Mouse (Mus musculus) liver, postnatal 0 days (tissue): Measurements from ENCODE around the gene Tdrkh. TPM values are rescaled to one million over a fixed set of nuclear protein-coding genes. Genes with fewer than 3 reads are reported as not detected.

Experiments used
- ATAC-seq: fragments of 200-750 bp; cut with Nextera tagmentation; 2 replicates; pipeline ENCODE4 v1.8.0; 2017; ENCODE audit warnings: mild to moderate bottlenecking, moderate library complexity
- DNase-seq: peaks from one replicate; pipeline ENCODE4 v3.0.0-alpha.2; 2016
- H3K27ac ChIP-seq: fragments of 300-500 bp; sonication (generic); 2 replicates; pipeline ENCODE4 v1.5.1; 2014; ENCODE audit warnings: antibody characterized with exemption, moderate library complexity, mild to moderate bottlenecking, low read depth
- H3K27me3 ChIP-seq: fragments of 300-500 bp; sonication (generic); 2 replicates; pipeline ENCODE4 v1.6.1; 2014; ENCODE audit warnings: low read length, control low read depth, mixed read lengths; ENCODE audit not compliant: insufficient read depth
- H3K36me3 ChIP-seq: fragments of 300-500 bp; sonication (generic); replicated peaks from 2 replicates; pipeline ENCODE4 v1.6.1; 2014; ENCODE audit warnings: mild to moderate bottlenecking, control low read depth, low read length, moderate library complexity, mixed read lengths; ENCODE audit not compliant: insufficient read depth
- H3K4me1 ChIP-seq: fragments of 300-500 bp; sonication (generic); 2 replicates; pipeline ENCODE4 v1.6.1; 2014; ENCODE audit warnings: antibody characterized with exemption, mild to moderate bottlenecking, control low read depth; ENCODE audit not compliant: insufficient read depth
- H3K4me2 ChIP-seq: fragments of 300-500 bp; sonication (generic); 2 replicates; pipeline ENCODE4 v1.6.1; 2014; ENCODE audit warnings: low read depth, mild to moderate bottlenecking, low read length, moderate library complexity, mixed read lengths
- H3K4me3 ChIP-seq: fragments of 300-500 bp; sonication (generic); 2 replicates; pipeline ENCODE4 v1.5.1; 2014; ENCODE audit warnings: low read depth, low read length
- H3K9ac ChIP-seq: fragments of 300-500 bp; sonication (generic); replicated peaks from 2 replicates; pipeline ENCODE4 v1.6.1; 2014; ENCODE audit warnings: mild to moderate bottlenecking, moderate library complexity
- H3K9me3 ChIP-seq: fragments of 300-500 bp; sonication (generic); 2 replicates; pipeline ENCODE4 v1.6.1; 2016; ENCODE audit warnings: mild to moderate bottlenecking, control low read depth, low read length, mixed read lengths
- CTCF ChIP-seq: sonication (generic); IDR thresholded peaks from 2 replicates; pipeline ENCODE4 v1.5.1; 2016; ENCODE audit warnings: antibody characterized with exemption, low read depth
- EP300 ChIP-seq: IDR thresholded peaks from 2 replicates; pipeline ENCODE4 v1.6.1; 2016; ENCODE audit warnings: antibody characterized with exemption, low read depth, mild to moderate bottlenecking
- WGBS: fragments of 180-500 bp; shearing (Covaris S2); extraction: QIAGEN DNeasy Blood & Tissue Kit; methylation state at CpG from one replicate; pipeline ENCODE4 v1.1.7; 2014; ENCODE audit not compliant: insufficient replicate concordance; 5-methylcytosine and 5-hydroxymethylcytosine counted together
- polyA plus RNA-seq: library from polyadenylated mRNA; unstranded; fragments of >200 nt; fragmentation: Nextera tagmentation; extraction: Ambion mirVana; gene quantifications from 2 replicates; pipeline ENCODE4 v1.2.1, GENCODE M21; 2015

Tdrkh gene
- polyA plus RNA-seq, 1 experiment from 2014 or later, result 7.1 TPM

- no peak overlapping the region for H3K4me3 ChIP-seq
- WGBS, result 71% methylated on average over 3 of the region's 3 CpGs
- DNase-seq, result no peak
Observed at GRCm38 (mm10) chr3:94457055-94457454, 44.0 kb downstream of the Tdrkh start.

DNA sequence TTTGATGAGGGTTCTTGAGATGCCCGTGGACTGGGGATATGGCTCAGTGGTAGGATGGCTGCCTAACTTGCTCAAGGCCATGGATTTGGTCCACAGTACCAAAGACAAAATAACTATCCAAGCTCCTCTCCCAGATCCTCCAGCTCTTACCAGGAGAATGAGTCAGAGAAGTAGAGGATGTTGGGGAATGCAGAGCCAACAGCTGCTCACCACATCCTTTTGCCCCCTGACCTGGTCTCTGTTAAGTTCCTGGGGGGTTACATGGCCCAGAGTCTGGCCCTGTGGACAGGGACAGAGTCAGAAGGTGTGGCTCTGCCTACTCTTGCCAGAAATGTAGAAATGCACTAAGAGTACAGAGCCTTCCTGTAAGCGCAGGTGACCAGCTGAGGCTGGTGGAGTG lies 46.8 kb downstream of the Tdrkh start:
- WGBS, result 85% methylated on average over 2 of the region's 2 CpGs
- H3K9ac ChIP-seq, result no peak overlapping the region
- no peak overlapping the region for H3K27ac ChIP-seq
- 0 out of 2 replicates have a peak, but pooled peaks cover 3% of the 10 kb centered on the region for H3K27me3 ChIP-seq
- no peak overlapping the region for H3K4me3 ChIP-seq
- TF ChIP-seq CTCF (no peak), EP300 (no peak)
- no peak overlapping the region for H3K4me2 ChIP-seq
- H3K9me3 ChIP-seq, result no peaks in the 10 kb centered on the region
- ATAC-seq, result no peak
- H3K4me1 ChIP-seq, result no peaks in the 10 kb centered on the region
- H3K36me3 ChIP-seq, result no peaks in the 10 kb centered on the region
- no peak for DNase-seq

More at GRCm38 (mm10) chr3:94457055-94457454, 44.0 kb downstream of the Tdrkh start:
- Histone ChIP-seq H3K9me3 (no peaks in the 10 kb centered on the region), H3K27ac (no peak overlapping the region), H3K27me3 (0 out of 2 replicates have a peak, but pooled peaks cover 3% of the 10 kb centered on the region), H3K36me3 (no peaks in the 10 kb centered on the region), H3K9ac (no peak overlapping the region), H3K4me2 (no peak overlapping the region), H3K4me1 (no peaks in the 10 kb centered on the region)
- TF ChIP-seq CTCF (no peak), EP300 (no peak)
- ATAC-seq, result no peak

DNA sequence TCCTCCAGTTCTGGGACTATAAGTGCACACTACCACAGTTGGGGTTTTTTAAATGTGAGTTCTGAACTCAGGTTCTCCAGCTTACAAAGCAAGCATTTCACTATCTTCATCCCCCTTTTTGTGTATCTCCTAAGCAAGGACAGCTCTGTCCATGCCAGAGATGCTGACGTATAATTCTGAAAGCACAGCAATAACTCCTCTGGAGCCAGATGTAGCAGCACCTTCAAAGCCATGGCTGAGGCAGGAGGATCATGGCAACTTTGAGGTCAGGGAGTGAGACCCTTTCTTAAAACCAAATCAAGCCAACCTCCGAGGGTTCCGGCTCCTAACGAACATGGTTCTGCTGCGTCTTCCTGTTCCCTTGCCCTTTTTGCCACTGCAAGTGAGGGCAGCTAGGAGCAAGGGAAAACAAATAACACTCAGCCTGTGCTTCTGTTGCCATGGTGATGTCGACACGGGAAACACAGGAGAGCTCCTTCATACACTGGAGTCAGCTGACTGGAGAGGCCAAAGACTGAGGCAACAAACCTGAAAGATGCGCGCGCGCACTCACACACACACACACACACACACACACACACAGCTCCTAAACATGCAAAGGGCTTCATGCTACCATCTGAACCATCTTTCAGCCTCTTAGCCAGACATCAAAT lies 51.0 kb downstream of the Tdrkh start:
- Histone ChIP-seq H3K9ac (no peak overlapping the region), H3K4me2 (no peak overlapping the region), H3K36me3 (no peaks in the 10 kb centered on the region), H3K27me3 (no peaks in the 10 kb centered on the region), H3K9me3 (no peaks in the 10 kb centered on the region), H3K4me1 (no peaks in the 10 kb centered on the region), H3K27ac (no peak overlapping the region), H3K4me3 (no peak overlapping the region)
- no peak for ATAC-seq
- DNase-seq, result no peak
- 58% methylated on average over 11 of the region's 11 CpGs for WGBS
- TF ChIP-seq EP300 (no peak), CTCF (no peak)

- H3K4me3 ChIP-seq, result no peak overlapping the region
- ATAC-seq, result no peak
- WGBS, result 78% methylated on average over 13 of the region's 13 CpGs
Observed at GRCm38 (mm10) chr3:94465632-94466430, 52.8 kb downstream of the Tdrkh start.

GRCm38 (mm10) chr3:94468931-94469330 lies 55.9 kb downstream of the Tdrkh start:
- TF ChIP-seq EP300 (no peak), CTCF (no peak)
- 49% methylated on average over 3 of the region's 3 CpGs for WGBS
- Histone ChIP-seq H3K4me2 (no peak overlapping the region), H3K4me3 (no peak overlapping the region), H3K4me1 (no peaks in the 10 kb centered on the region), H3K27ac (no peak overlapping the region), H3K9ac (no peak overlapping the region), H3K36me3 (no peaks in the 10 kb centered on the region), H3K27me3 (no peaks in the 10 kb centered on the region), H3K9me3 (no peaks in the 10 kb centered on the region)
- no peak for ATAC-seq
- DNase-seq, result no peak

More at GRCm38 (mm10) chr3:94465632-94466430, 52.8 kb downstream of the Tdrkh start:
- H3K9ac ChIP-seq, result no peak overlapping the region
- no peak for TF ChIP-seq CTCF
- no peak for TF ChIP-seq EP300
- no peaks in the 10 kb centered on the region for H3K9me3 ChIP-seq
- H3K27ac ChIP-seq, result no peak overlapping the region
- DNase-seq, result no peak
- no peaks in the 10 kb centered on the region for H3K27me3 ChIP-seq
- H3K36me3 ChIP-seq, result no peaks in the 10 kb centered on the region
- no peaks in the 10 kb centered on the region for H3K4me1 ChIP-seq
- H3K4me2 ChIP-seq, result no peak overlapping the region

DNA sequence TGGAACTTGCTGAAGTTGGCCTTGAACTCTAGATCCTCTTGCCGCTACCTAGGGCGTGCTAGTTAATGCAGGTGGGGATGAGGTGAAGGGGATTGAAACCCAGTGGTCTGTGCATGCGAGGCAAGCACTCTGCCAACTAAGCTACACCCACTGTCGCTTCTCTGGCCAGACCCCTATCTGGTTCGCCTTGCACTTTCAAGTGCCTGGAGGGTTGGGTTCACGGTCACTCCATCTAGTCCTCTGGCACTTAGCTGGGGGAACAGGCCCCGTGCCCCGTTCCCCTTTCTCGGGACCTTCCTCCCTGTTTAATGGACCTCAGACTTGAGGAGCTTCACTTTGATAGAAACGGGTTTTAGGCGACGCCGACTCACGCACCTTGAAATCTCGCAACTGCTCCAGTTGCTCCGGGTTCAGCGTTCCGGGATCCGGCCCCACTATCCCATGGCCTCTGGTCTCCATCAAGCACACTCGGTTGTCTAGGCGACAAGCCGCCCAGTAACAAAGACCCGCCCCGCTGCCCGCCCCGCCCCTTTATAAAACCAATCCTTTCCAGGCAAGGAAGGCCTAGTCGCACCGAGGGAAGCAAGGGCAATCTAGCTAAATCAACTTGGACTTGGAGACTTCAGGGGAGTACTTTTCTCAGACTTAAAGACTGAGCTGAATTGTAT lies 59.5 kb downstream of the Tdrkh start:
- 14% methylated on average over 28 of the region's 28 CpGs for WGBS
- no peak overlapping the region for H3K27ac ChIP-seq
- H3K4me2 ChIP-seq, result no peak overlapping the region
- H3K4me1 ChIP-seq, result no peaks in the 10 kb centered on the region
- H3K9me3 ChIP-seq, result no peaks in the 10 kb centered on the region
- H3K27me3 ChIP-seq, result no peaks in the 10 kb centered on the region
- TF ChIP-seq EP300 (no peak), CTCF (no peak)
- DNase-seq (peak; percentile 44), ATAC-seq (no peak)
- H3K9ac ChIP-seq, result no peak overlapping the region
- no peaks in the 10 kb centered on the region for H3K36me3 ChIP-seq
- H3K4me3 ChIP-seq, result no peak overlapping the region
